Mouse (Mus musculus): ENCODE measurements around the gene Myo19. TPM values are rescaled to one million over a fixed set of nuclear protein-coding genes. Genes with fewer than 3 reads are reported as not detected.

Myo19 gene
- polyA plus RNA-seq (2012; rRNA removed) (6.5 and 6.8 TPM in 2 replicates), polyA plus RNA-seq (2014; fragmentation: Nextera tagmentation; extraction: Ambion mirVana) (3.9 and 4.7 TPM in 2 replicates)

DNA sequence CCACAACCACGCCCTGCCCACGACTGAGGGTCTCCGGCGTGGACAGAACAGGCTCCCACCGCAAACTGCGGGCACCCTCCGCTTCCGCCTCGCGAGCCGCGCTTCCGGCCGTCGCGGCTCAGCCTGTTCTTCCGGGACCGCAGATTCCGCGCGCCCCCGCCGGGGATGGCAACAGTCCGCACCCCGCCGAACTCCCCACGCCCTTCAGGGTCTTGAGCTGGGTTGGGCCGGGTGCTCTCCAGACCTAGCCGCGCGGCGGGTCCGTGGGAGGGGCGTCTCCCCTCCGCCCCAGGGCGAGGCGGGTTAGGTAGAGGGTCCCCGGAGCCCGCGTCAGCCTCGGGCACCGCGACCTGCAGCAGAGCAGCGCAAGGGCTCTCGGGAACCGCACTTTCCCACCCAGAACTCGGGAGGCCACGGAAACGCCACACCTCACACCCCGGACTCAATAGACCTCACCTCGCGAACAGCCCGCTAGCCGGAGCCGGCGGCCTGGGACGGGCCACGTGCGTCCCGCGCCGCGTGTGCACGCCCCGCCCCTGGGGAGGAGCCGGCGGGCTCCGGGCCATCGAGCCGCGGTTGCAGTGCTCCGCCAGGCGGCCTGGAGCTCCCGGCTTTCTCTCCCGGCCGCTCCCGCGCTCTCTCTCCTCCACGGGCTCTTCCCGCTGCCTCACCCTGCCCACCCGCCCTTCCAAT lies at the start of gene Myo19, which contains the start of gene Pigw:
TSS of gene Myo19 (plus strand) at position 377 of the 693 bp plus-strand sequence.
TSS of gene Pigw (minus strand) at position 514 of the 693 bp plus-strand sequence.
- Histone ChIP-seq H3K36me3 (replicated peaks; ENCODE audit: control insufficient read depth, insufficient read depth, low read depth) (peaks cover 17% of the 10 kb centered on the region), H3K27ac (peak within 1 kb of the TSS; percentile 73), H3K27me3 (ENCODE audit: control insufficient read depth, insufficient read depth, low read length) (no peaks in the 10 kb centered on the region), H3K4me2 (ENCODE audit: low read depth) (peak within 1 kb of the TSS; percentile 99), H3K9me3 (ENCODE audit: control insufficient read depth, low read length) (no peaks in the 10 kb centered on the region), H3K4me3 (ENCODE audit: insufficient read depth in 1 of 2, low read depth in 2 of 2, low read length in 2 of 2) (peak within 1 kb of the TSS; percentile 81 to 91), H3K4me1 (replicated peaks; ENCODE audit: control insufficient read depth in 2 of 2, insufficient read depth in 2 of 2, low read length in 1 of 2) (peaks cover 13 to 18% of the 10 kb centered on the region in 2 experiments), H3K9ac (replicated peaks) (peak within 1 kb of the TSS; percentile 89)
- peak; percentile 71 to 76 (median 71) for DNase-seq (ENCODE audit: low read depth in 3 of 3, low spot score in 3 of 3)
- peak; percentile 96 for ATAC-seq (ENCODE audit: insufficient read depth)
- TF ChIP-seq CTCF (IDR thresholded peaks at IDR 0.05; ENCODE audit: low read depth) = no peak
- TF ChIP-seq EP300 (IDR thresholded peaks at IDR 0.05; ENCODE audit: low read depth) = no peak
- WGBS (ENCODE audit: insufficient replicate concordance) = under 1% methylated on average over 81 of the region's 81 CpGs

DNA sequence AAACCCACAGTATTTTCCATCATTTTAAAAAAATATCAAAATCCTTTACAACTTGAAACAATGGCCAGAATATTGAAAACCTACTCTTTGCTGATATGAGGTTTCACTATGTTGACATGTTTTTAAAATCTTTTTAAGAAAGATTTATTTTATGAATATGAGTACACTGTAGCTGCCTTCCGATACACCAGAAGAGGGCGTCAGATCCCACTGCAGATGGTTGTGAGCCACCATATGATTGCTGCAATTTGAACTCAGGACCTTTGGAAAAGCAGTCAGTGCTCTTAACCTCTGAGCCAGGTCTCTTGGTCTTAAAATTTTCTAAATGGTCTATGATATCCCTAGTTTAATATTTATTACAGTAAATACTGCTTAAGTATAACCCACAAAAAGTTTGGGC lies 40.6 kb upstream of the Myo19 start:
- no peak overlapping the region for H3K4me3 ChIP-seq (ENCODE audit: insufficient read depth in 1 of 2, low read depth in 2 of 2, low read length in 2 of 2)
- no peak for DNase-seq (ENCODE audit: low read depth in 3 of 3, low spot score in 3 of 3)
- no peaks in the 10 kb centered on the region for H3K4me1 ChIP-seq (replicated peaks; ENCODE audit: control insufficient read depth in 2 of 2, insufficient read depth in 2 of 2, low read length in 1 of 2)
- H3K27ac ChIP-seq = no peak overlapping the region
- no peaks in the 10 kb centered on the region for H3K27me3 ChIP-seq (ENCODE audit: control insufficient read depth, insufficient read depth, low read length)
- H3K9ac ChIP-seq (replicated peaks) = no peak overlapping the region
- TF ChIP-seq CTCF (IDR thresholded peaks at IDR 0.05; ENCODE audit: low read depth) (peak; percentile 52), EP300 (IDR thresholded peaks at IDR 0.05; ENCODE audit: low read depth) (no peak)
- no peak overlapping the region for H3K4me2 ChIP-seq (ENCODE audit: low read depth)
- H3K9me3 ChIP-seq (ENCODE audit: control insufficient read depth, low read length) = no peaks in the 10 kb centered on the region
- peaks cover 93% of the 10 kb centered on the region for H3K36me3 ChIP-seq (replicated peaks; ENCODE audit: control insufficient read depth, insufficient read depth, low read depth)
- WGBS (ENCODE audit: insufficient replicate concordance) = 82% methylated on average over 2 of the region's 2 CpGs
- no peak for ATAC-seq (ENCODE audit: insufficient read depth)

DNA sequence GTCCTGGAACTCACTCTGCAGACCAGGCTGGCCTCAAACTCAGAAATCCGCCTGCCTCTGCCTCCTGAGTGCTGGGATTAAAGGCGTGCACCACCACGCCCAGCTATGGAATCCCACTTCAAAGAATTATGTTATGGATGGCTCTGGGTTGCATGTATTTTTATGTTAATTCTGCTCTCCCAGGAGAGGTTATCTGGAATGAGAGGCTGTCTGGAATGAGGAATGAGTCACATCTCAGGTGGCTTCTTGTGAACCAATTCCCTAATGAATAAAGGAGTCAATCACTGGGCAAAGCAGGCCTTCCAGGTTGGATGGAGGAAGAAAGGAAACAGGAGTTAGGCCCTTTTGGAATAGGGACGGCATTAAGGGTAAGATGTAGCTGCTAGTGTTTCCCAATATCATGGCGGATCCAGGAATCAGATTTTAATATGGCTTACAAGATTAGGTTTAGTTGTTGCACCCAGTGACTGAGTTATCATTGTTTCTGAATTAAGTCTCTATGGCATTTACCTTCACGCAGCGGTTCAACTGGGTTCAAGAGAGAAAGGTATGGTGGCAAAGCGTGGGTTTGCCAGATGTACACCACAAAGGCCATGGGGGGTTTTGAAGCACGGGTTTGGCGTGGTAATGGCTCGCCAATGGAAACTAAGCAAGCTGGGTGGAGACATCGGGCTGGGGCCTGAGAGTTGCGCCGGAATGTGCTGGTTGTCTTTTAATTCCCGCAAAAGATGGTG lies 33.0 kb upstream of the Myo19 start:
- Histone ChIP-seq H3K4me3 (ENCODE audit: insufficient read depth in 1 of 2, low read depth in 2 of 2, low read length in 2 of 2) (no peak overlapping the region), H3K27me3 (ENCODE audit: control insufficient read depth, insufficient read depth, low read length) (no peaks in the 10 kb centered on the region), H3K4me2 (ENCODE audit: low read depth) (no peak overlapping the region), H3K9ac (replicated peaks) (no peak overlapping the region), H3K4me1 (replicated peaks; ENCODE audit: control insufficient read depth in 2 of 2, insufficient read depth in 2 of 2, low read length in 1 of 2) (no peaks in the 10 kb centered on the region), H3K9me3 (ENCODE audit: control insufficient read depth, low read length) (no peaks in the 10 kb centered on the region), H3K27ac (no peak overlapping the region), H3K36me3 (replicated peaks; ENCODE audit: control insufficient read depth, insufficient read depth, low read depth) (peaks cover 79% of the 10 kb centered on the region)
- DNase-seq (ENCODE audit: low read depth in 3 of 3, low spot score in 3 of 3) = no peak
- ATAC-seq (ENCODE audit: insufficient read depth) = no peak
- 92% methylated on average over 15 of the region's 15 CpGs for WGBS (ENCODE audit: insufficient replicate concordance)
- no peak for TF ChIP-seq CTCF (IDR thresholded peaks at IDR 0.05; ENCODE audit: low read depth)
- no peak for TF ChIP-seq EP300 (IDR thresholded peaks at IDR 0.05; ENCODE audit: low read depth)

DNA sequence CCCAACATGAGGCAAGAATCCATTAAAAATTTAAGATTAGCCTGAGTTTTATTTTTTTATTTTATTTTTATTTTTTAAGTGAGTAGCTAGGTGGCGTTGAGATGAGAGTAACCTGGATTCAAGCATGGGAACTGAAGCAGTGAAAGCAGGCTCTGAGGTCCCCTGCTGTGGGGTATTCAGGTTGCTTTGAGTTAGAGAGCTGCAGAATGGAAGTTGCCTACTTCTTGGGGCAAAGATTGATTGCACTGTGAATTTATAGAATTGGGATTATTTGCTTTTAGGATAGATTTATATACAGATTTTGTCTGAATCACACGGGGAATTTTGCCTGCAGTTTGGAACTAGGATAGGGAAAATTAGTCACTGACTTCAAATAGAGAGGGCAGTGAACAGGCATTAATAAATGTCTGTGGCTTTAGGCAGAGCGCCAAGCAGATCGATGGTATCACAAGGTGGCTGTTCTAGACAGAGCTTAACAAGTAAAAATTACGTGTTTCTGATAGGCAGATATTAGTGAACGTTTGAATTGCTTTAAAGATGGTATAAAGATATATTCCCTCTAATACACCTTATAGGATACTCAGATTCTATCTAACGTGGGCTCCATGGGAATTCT lies 32.4 kb upstream of the Myo19 start:
- Histone ChIP-seq H3K36me3 (replicated peaks; ENCODE audit: control insufficient read depth, insufficient read depth, low read depth) (peaks cover 80% of the 10 kb centered on the region), H3K4me3 (ENCODE audit: insufficient read depth in 1 of 2, low read depth in 2 of 2, low read length in 2 of 2) (no peak overlapping the region), H3K4me2 (ENCODE audit: low read depth) (no peak overlapping the region), H3K27ac (no peak overlapping the region), H3K27me3 (ENCODE audit: control insufficient read depth, insufficient read depth, low read length) (no peaks in the 10 kb centered on the region), H3K9ac (replicated peaks) (no peak overlapping the region), H3K9me3 (ENCODE audit: control insufficient read depth, low read length) (no peaks in the 10 kb centered on the region), H3K4me1 (replicated peaks; ENCODE audit: control insufficient read depth in 2 of 2, insufficient read depth in 2 of 2, low read length in 1 of 2) (no peaks in the 10 kb centered on the region)
- DNase-seq (ENCODE audit: low read depth in 3 of 3, low spot score in 3 of 3) (no peak), ATAC-seq (ENCODE audit: insufficient read depth) (no peak)
- WGBS (ENCODE audit: insufficient replicate concordance) = 81% methylated on average over 7 of the region's 7 CpGs
- TF ChIP-seq CTCF (IDR thresholded peaks at IDR 0.05; ENCODE audit: low read depth) = no peak
- TF ChIP-seq EP300 (IDR thresholded peaks at IDR 0.05; ENCODE audit: low read depth) = no peak

DNA sequence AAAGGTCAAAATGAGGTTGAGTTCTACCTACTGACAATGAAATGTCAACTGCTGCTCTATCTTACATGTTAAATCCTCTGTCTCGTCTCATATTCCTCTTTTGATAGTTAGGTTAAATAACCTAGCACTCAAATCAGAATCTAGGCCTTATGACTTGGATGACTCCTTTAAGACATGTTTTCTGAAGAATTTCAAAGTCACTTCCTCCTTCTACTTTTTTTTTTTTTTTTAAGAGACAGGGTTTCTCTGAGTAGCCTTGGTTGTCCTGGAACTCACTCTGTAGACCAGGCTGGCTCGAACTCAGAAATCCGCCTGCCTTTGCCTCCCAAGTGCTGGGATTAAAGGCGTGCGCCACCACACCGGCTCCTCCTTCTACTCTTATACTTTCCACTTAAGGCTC lies 24.7 kb upstream of the Myo19 start:
- H3K36me3 ChIP-seq (replicated peaks; ENCODE audit: control insufficient read depth, insufficient read depth, low read depth) = peaks cover 85% of the 10 kb centered on the region
- H3K27ac ChIP-seq = no peak overlapping the region
- 90% methylated on average over 6 of the region's 6 CpGs for WGBS (ENCODE audit: insufficient replicate concordance)

More for the DNA sequence above, 24.7 kb upstream of the Myo19 start:
- no peak overlapping the region for H3K4me3 ChIP-seq (ENCODE audit: insufficient read depth in 1 of 2, low read depth in 2 of 2, low read length in 2 of 2)
- no peak overlapping the region for H3K4me2 ChIP-seq (ENCODE audit: low read depth)
- no peaks in the 10 kb centered on the region for H3K4me1 ChIP-seq (replicated peaks; ENCODE audit: control insufficient read depth in 2 of 2, insufficient read depth in 2 of 2, low read length in 1 of 2)
- no peaks in the 10 kb centered on the region for H3K9me3 ChIP-seq (ENCODE audit: control insufficient read depth, low read length)
- no peaks in the 10 kb centered on the region for H3K27me3 ChIP-seq (ENCODE audit: control insufficient read depth, insufficient read depth, low read length)
- no peak overlapping the region for H3K9ac ChIP-seq (replicated peaks)
- DNase-seq (ENCODE audit: low read depth in 3 of 3, low spot score in 3 of 3) = no peak
- TF ChIP-seq EP300 (IDR thresholded peaks at IDR 0.05; ENCODE audit: low read depth) = no peak
- ATAC-seq (ENCODE audit: insufficient read depth) = no peak
